Mouse (Mus musculus): Measurements from ENCODE around the gene Ltb4r2. TPM values are rescaled to one million over a fixed set of nuclear protein-coding genes. Genes with fewer than 3 reads are reported as not detected.

Gene Ltb4r2
- polyA plus RNA-seq, 1 experiment: 65.3 TPM

DNA sequence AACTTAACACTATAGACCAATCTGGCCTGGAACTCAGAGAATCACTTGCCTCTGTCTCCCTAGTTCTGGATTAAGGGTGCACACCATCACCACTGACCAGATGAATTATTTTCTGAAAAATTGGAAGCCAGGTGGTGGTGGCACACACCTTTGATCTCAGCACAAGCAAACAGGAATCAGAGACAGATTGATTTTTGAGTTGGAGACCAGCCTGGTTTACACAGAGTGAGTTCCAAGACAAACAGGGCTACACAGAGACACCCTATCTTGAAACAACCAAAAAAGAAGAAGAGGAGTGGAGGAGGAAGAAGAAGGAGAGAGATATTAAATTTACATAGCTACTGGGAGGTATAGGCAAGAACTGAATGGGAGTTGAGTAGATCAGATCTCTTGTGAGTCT, 35.0 kb upstream of the Ltb4r2 start:
- H3K4me1 ChIP-seq (ENCODE audit: control insufficient read depth, insufficient read depth, insufficient read length, low read length): peaks cover 12% of the 10 kb centered on the region; the same call in 1 of the 2 replicates
- no peak for TF ChIP-seq POLR2A (IDR thresholded peaks at IDR 0.05; ENCODE audit: low read depth, low read length)
- TF ChIP-seq CTCF (IDR thresholded peaks at IDR 0.05; ENCODE audit: extremely low read depth, insufficient read length, insufficient replicate concordance, low read depth, low read length): no peak
- H3K27ac ChIP-seq (ENCODE audit: insufficient read depth, low read depth, low read length): no peak overlapping the region
- H3K4me3 ChIP-seq (ENCODE audit: low read depth, low read length): no peak overlapping the region
- H3K27me3 ChIP-seq (ENCODE audit: control insufficient read depth, insufficient read depth, low read length): no peaks in the 10 kb centered on the region
- no peaks in the 10 kb centered on the region for H3K36me3 ChIP-seq (ENCODE audit: control insufficient read depth, insufficient read depth, low read length)

DNA sequence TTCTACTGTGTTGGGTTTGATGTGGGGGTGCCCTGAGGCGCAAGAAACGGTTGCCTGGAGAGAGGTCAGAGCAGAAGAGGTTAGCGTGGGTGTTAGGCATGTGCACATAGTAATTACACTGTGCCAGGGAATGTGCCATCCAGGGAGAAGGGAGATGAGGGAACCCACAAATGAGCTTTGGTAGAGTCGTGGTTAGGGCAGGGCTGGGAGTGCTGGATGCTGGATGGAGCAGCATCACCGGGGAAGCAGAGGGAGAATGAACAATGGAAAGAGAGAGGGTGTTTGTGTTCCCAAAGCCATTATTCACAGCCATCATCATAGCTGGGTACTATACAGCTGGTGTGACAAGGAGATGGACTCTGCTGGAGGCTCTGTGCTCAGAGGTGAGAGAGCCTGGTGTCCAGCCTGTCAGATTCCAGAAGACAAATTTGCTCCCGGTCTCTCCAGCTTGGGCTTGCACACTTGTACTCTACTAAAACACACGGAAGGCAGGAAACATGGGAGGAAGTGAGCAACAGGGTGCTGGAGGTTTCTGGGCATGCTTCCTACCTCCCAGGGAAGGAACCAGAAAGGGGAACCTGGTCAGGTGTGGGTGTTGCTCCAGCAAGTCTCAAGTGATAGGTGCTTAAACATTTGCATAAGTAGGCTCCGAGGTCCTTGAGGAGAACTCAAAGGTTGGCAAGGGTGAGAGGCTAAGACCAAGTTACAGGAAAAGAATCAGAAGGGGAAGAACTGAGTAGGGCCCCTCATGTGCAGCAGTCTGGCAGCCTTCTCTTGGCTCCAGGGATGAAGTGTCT, 33.1 kb upstream of the Ltb4r2 start:
- 52% methylated on average over 8 of the region's 8 CpGs for WGBS
- peaks cover 8% of the 10 kb centered on the region; the same call in 1 of the 2 replicates for H3K4me1 ChIP-seq (ENCODE audit: control insufficient read depth, insufficient read depth, insufficient read length, low read length)
- no peak overlapping the region for H3K4me3 ChIP-seq (ENCODE audit: low read depth, low read length)
- H3K27ac ChIP-seq (ENCODE audit: insufficient read depth, low read depth, low read length): no peak overlapping the region
- H3K27me3 ChIP-seq (ENCODE audit: control insufficient read depth, insufficient read depth, low read length): no peaks in the 10 kb centered on the region
- no peaks in the 10 kb centered on the region for H3K36me3 ChIP-seq (ENCODE audit: control insufficient read depth, insufficient read depth, low read length)
- no peak for TF ChIP-seq CTCF (IDR thresholded peaks at IDR 0.05; ENCODE audit: extremely low read depth, insufficient read length, insufficient replicate concordance, low read depth, low read length)
- no peak for TF ChIP-seq POLR2A (IDR thresholded peaks at IDR 0.05; ENCODE audit: low read depth, low read length)

DNA sequence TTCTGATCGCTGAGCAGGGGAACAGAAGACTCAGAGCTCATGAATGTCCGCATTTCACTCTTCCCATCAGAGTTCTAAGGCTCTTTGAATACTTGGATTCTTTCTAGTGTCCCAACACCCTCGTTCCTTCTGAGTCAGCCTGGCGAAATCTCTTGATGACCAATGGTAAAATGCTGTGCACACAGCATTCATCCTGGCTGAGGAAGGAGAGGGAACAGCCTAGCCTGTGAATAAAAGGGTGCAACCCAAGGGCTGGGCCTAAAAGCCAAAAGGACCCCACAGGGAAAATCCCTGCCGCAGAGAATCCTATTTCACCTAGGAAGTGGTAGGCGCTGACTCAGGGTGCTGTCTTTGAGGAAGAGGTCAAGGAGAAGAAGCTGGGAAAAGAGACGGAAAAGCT, 31.1 kb upstream of the Ltb4r2 start:
- Histone ChIP-seq H3K27ac (ENCODE audit: insufficient read depth, low read depth, low read length) (no peak overlapping the region), H3K36me3 (ENCODE audit: control insufficient read depth, insufficient read depth, low read length) (no peaks in the 10 kb centered on the region), H3K4me3 (ENCODE audit: low read depth, low read length) (no peak overlapping the region), H3K27me3 (ENCODE audit: control insufficient read depth, insufficient read depth, low read length) (no peaks in the 10 kb centered on the region), H3K4me1 (ENCODE audit: control insufficient read depth, insufficient read depth, insufficient read length, low read length) (peaks cover 19% of the 10 kb centered on the region; the same call in 1 of the 2 replicates)
- WGBS: 90% methylated on average over 7 of the region's 7 CpGs
- no peak for TF ChIP-seq POLR2A (IDR thresholded peaks at IDR 0.05; ENCODE audit: low read depth, low read length)
- no peak for TF ChIP-seq CTCF (IDR thresholded peaks at IDR 0.05; ENCODE audit: extremely low read depth, insufficient read length, insufficient replicate concordance, low read depth, low read length)

DNA sequence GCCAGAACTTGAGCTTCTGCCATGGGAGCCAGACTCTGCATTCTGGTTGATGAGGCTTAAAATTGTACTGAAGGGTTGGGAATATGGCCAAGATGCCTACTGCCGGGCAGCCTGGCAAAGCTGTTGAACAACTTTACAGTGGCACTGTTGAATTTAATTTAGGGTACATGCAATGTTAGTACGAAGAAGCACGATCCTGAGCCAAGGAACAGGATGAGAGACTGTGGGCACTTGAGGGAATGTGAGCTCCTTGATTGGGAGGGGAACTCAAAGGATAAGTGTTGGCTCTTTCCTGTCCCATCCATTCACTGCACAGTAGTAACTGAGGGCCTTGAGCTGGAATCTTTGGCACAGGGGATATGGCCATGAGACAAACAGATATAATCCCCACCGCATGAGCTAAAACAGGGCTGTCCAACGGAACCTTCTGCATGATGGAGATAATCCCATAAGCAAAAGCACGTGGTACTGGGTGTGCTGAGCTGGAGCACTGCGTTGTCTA, 30.6 kb upstream of the Ltb4r2 start:
- WGBS: 88% methylated on average over 7 of the region's 7 CpGs
- Histone ChIP-seq H3K27me3 (ENCODE audit: control insufficient read depth, insufficient read depth, low read length) (no peaks in the 10 kb centered on the region), H3K36me3 (ENCODE audit: control insufficient read depth, insufficient read depth, low read length) (no peaks in the 10 kb centered on the region), H3K4me1 (ENCODE audit: control insufficient read depth, insufficient read depth, insufficient read length, low read length) (peaks cover 20% of the 10 kb centered on the region; the same call in 1 of the 2 replicates), H3K27ac (ENCODE audit: insufficient read depth, low read depth, low read length) (no peak overlapping the region), H3K4me3 (ENCODE audit: low read depth, low read length) (no peak overlapping the region)
- TF ChIP-seq POLR2A (IDR thresholded peaks at IDR 0.05; ENCODE audit: low read depth, low read length) (no peak), CTCF (IDR thresholded peaks at IDR 0.05; ENCODE audit: extremely low read depth, insufficient read length, insufficient replicate concordance, low read depth, low read length) (no peak)

DNA sequence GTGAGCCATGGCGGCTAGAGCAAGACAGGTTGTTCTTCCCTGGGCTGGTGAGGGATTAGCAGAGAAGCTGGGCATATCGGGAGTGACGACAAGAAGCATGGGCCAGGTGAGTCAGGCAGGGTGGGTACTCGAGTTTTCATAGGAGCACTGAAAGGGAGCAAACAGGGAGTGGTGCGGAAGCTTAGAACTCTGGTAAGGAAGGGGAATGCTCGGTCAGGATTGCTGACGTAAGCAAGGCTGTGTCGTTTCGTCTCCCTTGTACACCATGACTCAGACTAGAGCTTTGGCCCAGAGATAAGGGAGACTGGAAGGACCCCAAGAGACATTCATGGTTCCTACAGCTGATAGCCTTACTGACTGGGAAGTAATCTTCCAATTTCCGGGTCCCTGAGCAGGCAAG, 27.3 kb upstream of the Ltb4r2 start:
- Histone ChIP-seq H3K36me3 (ENCODE audit: control insufficient read depth, insufficient read depth, low read length) (peaks cover 6% of the 10 kb centered on the region), H3K4me1 (ENCODE audit: control insufficient read depth, insufficient read depth, insufficient read length, low read length) (peaks cover 32% of the 10 kb centered on the region; the same call in 1 of the 2 replicates), H3K4me3 (ENCODE audit: low read depth, low read length) (no peak overlapping the region), H3K27me3 (ENCODE audit: control insufficient read depth, insufficient read depth, low read length) (no peaks in the 10 kb centered on the region), H3K27ac (ENCODE audit: insufficient read depth, low read depth, low read length) (no peak overlapping the region)
- no peak for TF ChIP-seq POLR2A (IDR thresholded peaks at IDR 0.05; ENCODE audit: low read depth, low read length)
- no peak for TF ChIP-seq CTCF (IDR thresholded peaks at IDR 0.05; ENCODE audit: extremely low read depth, insufficient read length, insufficient replicate concordance, low read depth, low read length)
- 58% methylated on average over 10 of the region's 10 CpGs for WGBS

DNA sequence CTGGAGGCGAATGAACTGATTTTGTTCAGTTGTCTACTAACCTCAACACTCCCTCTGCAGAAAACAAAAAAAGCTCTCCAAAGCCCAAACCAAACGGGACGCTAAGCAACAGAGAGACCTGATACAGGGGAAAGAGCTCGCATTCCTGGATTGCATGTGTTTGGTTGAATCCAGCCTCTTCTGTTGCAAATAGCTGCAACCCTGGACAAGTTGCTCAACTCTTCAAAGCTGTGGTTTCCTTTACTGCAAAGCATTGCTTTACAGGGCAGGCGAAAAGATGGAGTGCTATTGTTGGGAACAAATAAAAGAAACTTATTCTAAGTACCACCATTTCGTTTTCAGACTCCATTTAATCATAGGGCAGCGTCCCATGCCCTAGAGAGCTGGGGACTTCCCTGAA, 26.4 kb upstream of the Ltb4r2 start:
- WGBS: 38% methylated on average over 7 of the region's 7 CpGs
- Histone ChIP-seq H3K27me3 (ENCODE audit: control insufficient read depth, insufficient read depth, low read length) (no peaks in the 10 kb centered on the region), H3K27ac (ENCODE audit: insufficient read depth, low read depth, low read length) (0 out of 2 replicates have a peak overlapping the region, but pooled peaks have one; percentile 23), H3K4me3 (ENCODE audit: low read depth, low read length) (no peak overlapping the region), H3K4me1 (ENCODE audit: control insufficient read depth, insufficient read depth, insufficient read length, low read length) (peaks cover 32% of the 10 kb centered on the region; the same call in 1 of the 2 replicates), H3K36me3 (ENCODE audit: control insufficient read depth, insufficient read depth, low read length) (peaks cover 16% of the 10 kb centered on the region)
- TF ChIP-seq POLR2A (IDR thresholded peaks at IDR 0.05; ENCODE audit: low read depth, low read length) (no peak), CTCF (IDR thresholded peaks at IDR 0.05; ENCODE audit: extremely low read depth, insufficient read length, insufficient replicate concordance, low read depth, low read length) (no peak)

DNA sequence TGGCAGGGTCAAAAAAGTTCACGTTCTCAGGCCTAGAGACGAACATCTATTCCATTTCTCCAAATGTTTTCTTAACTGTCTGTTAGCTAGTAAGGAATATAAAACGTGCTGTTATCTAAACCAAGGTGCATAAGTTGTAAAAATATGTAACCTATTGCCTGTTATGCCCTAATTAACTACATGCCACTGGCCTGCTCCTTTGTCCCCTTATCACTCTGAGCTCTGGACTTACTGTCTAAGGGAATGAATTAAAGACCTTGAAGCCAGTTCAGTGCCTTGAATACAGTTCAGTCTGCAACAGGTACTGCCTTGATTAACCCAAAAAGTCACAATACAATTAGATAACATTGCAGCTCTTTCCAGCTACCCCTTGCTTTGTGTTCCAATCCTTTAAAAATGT, 25.9 kb upstream of the Ltb4r2 start:
- no peaks in the 10 kb centered on the region for H3K27me3 ChIP-seq (ENCODE audit: control insufficient read depth, insufficient read depth, low read length)
- H3K4me3 ChIP-seq (ENCODE audit: low read depth, low read length): no peak overlapping the region
- WGBS: 22% methylated on average over 3 of the region's 3 CpGs
- peaks cover 21% of the 10 kb centered on the region for H3K36me3 ChIP-seq (ENCODE audit: control insufficient read depth, insufficient read depth, low read length)
- peak overlapping the region; percentile 52; the same call in 1 of the 2 replicates for H3K27ac ChIP-seq (ENCODE audit: insufficient read depth, low read depth, low read length)
- H3K4me1 ChIP-seq (ENCODE audit: control insufficient read depth, insufficient read depth, insufficient read length, low read length): peaks cover 32% of the 10 kb centered on the region; the same call in 1 of the 2 replicates
- TF ChIP-seq POLR2A (IDR thresholded peaks at IDR 0.05; ENCODE audit: low read depth, low read length): no peak
